Comparison of ENCODE assay signal across 9 mouse cellular contexts in the genomic region with DNA sequence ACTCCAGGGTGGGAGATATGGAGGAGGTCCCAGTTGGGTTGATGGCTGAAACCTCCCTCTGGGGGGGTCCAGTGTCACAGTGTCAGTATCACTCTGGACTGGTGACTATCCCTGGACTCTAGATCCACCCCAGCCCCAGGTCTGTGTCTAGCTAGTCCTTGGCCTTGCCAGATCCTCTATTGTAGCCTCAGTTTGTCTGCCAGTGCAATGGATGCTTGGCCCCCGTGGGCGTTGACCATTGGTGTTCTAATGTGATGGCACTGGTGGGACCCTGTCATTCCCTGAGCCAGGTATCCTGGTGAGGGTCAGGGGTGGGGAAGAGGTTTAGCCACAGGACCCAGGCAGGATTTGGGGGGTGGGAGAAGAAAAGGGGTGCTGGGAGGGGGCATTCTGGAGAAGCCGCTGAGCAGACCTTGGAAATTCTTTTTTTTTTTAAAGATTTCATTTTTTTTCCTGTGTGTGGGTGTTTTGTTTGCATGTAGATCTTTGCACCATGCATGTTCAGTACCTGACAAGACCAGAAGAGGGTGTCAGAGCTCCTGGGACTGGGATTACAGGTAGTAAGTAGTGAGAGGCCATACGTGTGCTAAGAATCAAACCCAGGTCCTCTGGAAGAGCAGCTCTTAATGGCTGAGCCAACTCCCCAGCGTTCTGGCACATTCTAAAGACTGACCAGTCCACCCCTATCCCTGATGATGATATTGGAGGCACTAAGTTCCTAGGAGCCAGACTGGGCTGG. TPM values are rescaled to one million over a fixed set of nuclear protein-coding genes. Genes with fewer than 3 reads are reported as not detected.
A peak's percentile ranks its signal among the peaks of the same experiment; 100 is the strongest.
DNase-seq lines count a peak whose midpoint lies in the region.
"Had no signal": no experiment of that assay in that cellular context is flagged by ENCODE, and none has a peak within 500 bp of the region (broad histone marks: within the 10 kb centered on the region; RNA-seq: fewer than 3 reads in every experiment).

No protein-coding gene starts in this region.

- DNase-seq in cerebellum, postnatal 10 days, result peak; percentile 54 to 55
- no peak for DNase-seq in cerebellum, adult 11 months
- DNase-seq in kidney, postnatal 25 days, result peak; percentile 34 to 54
- DNase-seq in kidney, postnatal 10 days, result no peak
- DNase-seq in 416B (ENCODE audit: low read depth) (peak; percentile 56), ZHBTc4 (ENCODE audit: low read depth, low spot score) (peak; percentile 51)
- no peak for DNase-seq in urinary bladder, postnatal 4 days (ENCODE audit: low spot score in 2 of 2)
- DNase-seq in adrenal gland, adult 2 months, result no peak
- DNase-seq: thymus, adult 2 months had no signal

RNA-seq across cellular contexts. Expression of a gene that starts 27.2 kb away (rescaled TPM):
- 1 to 10 TPM in 1 of 2 experiments, under 1 TPM in 1; 0.86 to 1.2 TPM for total RNA-seq in adrenal gland, adult 2 months (2021)
- 1.0 and 1.1 TPM in 2 replicates for polyA plus RNA-seq in adrenal gland, adult 2 months (2012; rRNA removed)

Comparison
In these comparisons a context has a peak if more than half of its experiments do, and no peak if none do; other contexts are left out.
1. DNase-seq: peak in cerebellum, postnatal 10 days (2 of 2), kidney, postnatal 25 days (2 of 2), 416B (single experiment) and ZHBTc4 (single experiment); none in cerebellum, adult 11 months (single experiment), kidney, postnatal 10 days (single experiment), urinary bladder, postnatal 4 days (0 of 2) and adrenal gland, adult 2 months (single experiment).